Mouse (Mus musculus): ENCODE data around the gene Mus81. TPM values are rescaled to one million over a fixed set of nuclear protein-coding genes. Genes with fewer than 3 reads are reported as not detected.

Mus81 gene
- polyA plus RNA-seq, 1 experiment from 2014 or later, result 50.1 TPM

DNA sequence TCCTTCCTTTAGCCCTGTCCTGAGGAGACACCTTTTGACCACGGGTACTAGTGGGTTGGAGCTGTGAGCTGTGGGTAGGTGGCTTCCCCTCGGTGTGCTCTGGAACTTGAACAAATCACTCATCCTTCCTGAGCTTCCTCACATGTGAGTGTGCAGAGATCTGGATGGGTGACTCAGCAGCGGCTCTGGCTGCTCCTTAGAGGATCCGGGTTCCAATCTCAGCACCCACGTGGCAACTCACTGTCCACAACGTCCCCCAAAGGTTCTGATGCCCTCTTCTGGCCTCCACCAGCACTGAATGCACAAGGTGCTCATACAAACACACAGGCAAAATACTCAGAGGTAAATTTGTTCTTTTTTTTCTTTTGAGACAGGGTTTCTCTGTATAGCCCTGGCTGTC is 36.4 kb downstream of the Mus81 start:
- Histone ChIP-seq H3K4me2 (replicated peaks) (no peak overlapping the region), H3K9ac (replicated peaks) (no peak overlapping the region), H3K4me1 (peaks cover 33% of the 10 kb centered on the region), H3K4me3 (no peak overlapping the region), H3K36me3 (peaks cover 10% of the 10 kb centered on the region; the same call in 1 of the 2 replicates), H3K27ac (replicated peaks) (no peak overlapping the region), H3K27me3 (peaks cover 52% of the 10 kb centered on the region), H3K9me3 (no peaks in the 10 kb centered on the region)
- WGBS, result 79% methylated on average over 6 of the region's 6 CpGs
- ATAC-seq (ENCODE audit: low FRiP score, low read depth), result no peak

GRCm38 (mm10) chr19:5449673-5450072 is 38.5 kb downstream of the Mus81 start:
- ATAC-seq (ENCODE audit: low FRiP score, low read depth), result no peak
- H3K9ac ChIP-seq (replicated peaks), result no peak overlapping the region
- WGBS, result 86% methylated on average over 3 of the region's 3 CpGs
- peaks cover 73% of the 10 kb centered on the region for H3K27me3 ChIP-seq
- peaks cover 10% of the 10 kb centered on the region; the same call in 1 of the 2 replicates for H3K36me3 ChIP-seq
- no peak overlapping the region for H3K4me2 ChIP-seq (replicated peaks)
- H3K9me3 ChIP-seq, result no peaks in the 10 kb centered on the region
- peaks cover 15% of the 10 kb centered on the region for H3K4me1 ChIP-seq
- no peak overlapping the region for H3K4me3 ChIP-seq
- H3K27ac ChIP-seq (replicated peaks), result no peak overlapping the region

- Histone ChIP-seq H3K27ac (replicated peaks) (no peak overlapping the region), H3K36me3 (0 out of 2 replicates have a peak, but pooled peaks cover under 1% of the 10 kb centered on the region), H3K4me1 (peaks cover 15% of the 10 kb centered on the region), H3K4me2 (replicated peaks) (peak overlapping the region; percentile 97), H3K27me3 (peaks cover 84% of the 10 kb centered on the region), H3K4me3 (peak overlapping the region; percentile 49), H3K9ac (replicated peaks) (peak overlapping the region; percentile 59; the same call in 1 of the 2 replicates), H3K9me3 (no peaks in the 10 kb centered on the region)
- ATAC-seq (ENCODE audit: low FRiP score, low read depth), result no peak
- 11% methylated on average over 36 of the region's 36 CpGs for WGBS
Observed at GRCm38 (mm10) chr19:5448354-5449150, 39.6 kb downstream of the Mus81 start.

GRCm38 (mm10) chr19:5447515-5448353 is 40.5 kb downstream of the Mus81 start, which contains the start of gene Fosl1:
TSS of gene Fosl1 (plus strand) at chr19:5447547.
- no peak within 1 kb of the TSS for H3K27ac ChIP-seq (replicated peaks)
- peak within 1 kb of the TSS; percentile 97 for H3K4me2 ChIP-seq (replicated peaks)
- H3K4me1 ChIP-seq, result peaks cover 15% of the 10 kb centered on the region
- peaks cover 84% of the 10 kb centered on the region for H3K27me3 ChIP-seq
- peak; percentile 49; the same call in 1 of the 2 replicates for ATAC-seq (ENCODE audit: low FRiP score, low read depth)
- H3K9me3 ChIP-seq, result no peaks in the 10 kb centered on the region
- no peaks in the 10 kb centered on the region for H3K36me3 ChIP-seq
- peak within 1 kb of the TSS; percentile 49 for H3K4me3 ChIP-seq
- peak within 1 kb of the TSS; percentile 59 for H3K9ac ChIP-seq (replicated peaks)
- WGBS, result 1% methylated on average over 70 of the region's 70 CpGs

DNA sequence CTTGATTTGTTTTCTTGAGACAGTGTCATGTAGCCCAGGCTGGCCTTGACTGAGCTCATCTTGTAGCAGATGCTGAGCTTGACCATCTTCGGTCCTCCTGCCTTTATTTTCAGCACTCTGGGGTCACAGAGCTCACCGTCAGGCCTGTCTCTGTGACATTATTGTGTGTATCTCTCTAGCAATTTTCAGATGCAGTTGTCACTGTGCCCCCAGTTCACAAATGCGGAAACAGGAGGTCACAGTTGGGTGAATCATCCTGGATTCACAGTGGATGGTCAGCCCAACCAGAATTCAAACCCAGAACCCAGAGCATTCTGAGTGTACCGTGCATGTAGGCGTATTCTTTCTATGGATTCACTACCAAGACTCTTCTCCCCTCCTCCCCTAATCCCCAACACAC is 42.5 kb downstream of the Mus81 start:
- Histone ChIP-seq H3K9ac (replicated peaks) (no peak overlapping the region), H3K4me1 (peaks cover 15% of the 10 kb centered on the region), H3K36me3 (no peaks in the 10 kb centered on the region), H3K4me3 (no peak overlapping the region), H3K4me2 (replicated peaks) (no peak overlapping the region), H3K9me3 (no peaks in the 10 kb centered on the region), H3K27ac (replicated peaks) (no peak overlapping the region), H3K27me3 (peaks cover 72% of the 10 kb centered on the region)
- WGBS, result 90% methylated on average over 5 of the region's 5 CpGs
- no peak for ATAC-seq (ENCODE audit: low FRiP score, low read depth)

DNA sequence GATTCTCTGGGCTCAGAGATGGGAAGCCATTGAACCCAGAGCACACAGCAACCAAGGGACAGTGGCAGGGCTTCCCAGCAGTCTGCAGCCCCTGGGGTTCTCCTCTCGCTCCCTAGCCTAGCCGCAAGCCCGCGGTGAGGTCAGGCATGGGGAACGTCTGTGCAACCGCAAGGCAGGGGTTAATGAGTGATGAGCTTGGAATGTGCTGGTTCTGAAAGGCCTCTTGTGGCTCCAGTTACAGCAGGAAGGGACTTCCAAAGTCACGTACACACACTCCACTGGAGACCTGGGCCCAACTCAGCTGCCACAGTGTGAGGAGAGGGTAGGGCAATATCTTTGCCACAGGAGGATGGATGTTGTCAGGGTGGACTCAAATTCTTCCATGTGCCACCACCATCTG is 43.2 kb downstream of the Mus81 start:
- Histone ChIP-seq H3K9ac (replicated peaks) (no peak overlapping the region), H3K4me1 (peaks cover 15% of the 10 kb centered on the region), H3K9me3 (no peaks in the 10 kb centered on the region), H3K4me3 (no peak overlapping the region), H3K4me2 (replicated peaks) (no peak overlapping the region), H3K36me3 (no peaks in the 10 kb centered on the region), H3K27ac (replicated peaks) (no peak overlapping the region), H3K27me3 (peaks cover 64% of the 10 kb centered on the region)
- 40% methylated on average over 7 of the region's 7 CpGs for WGBS
- ATAC-seq (ENCODE audit: low FRiP score, low read depth), result no peak

- H3K4me3 ChIP-seq, result no peak overlapping the region
- H3K9ac ChIP-seq (replicated peaks), result no peak overlapping the region
- H3K4me2 ChIP-seq (replicated peaks), result no peak overlapping the region
- H3K27ac ChIP-seq (replicated peaks), result no peak overlapping the region
- H3K27me3 ChIP-seq, result peaks cover 59% of the 10 kb centered on the region
- H3K36me3 ChIP-seq, result no peaks in the 10 kb centered on the region
- H3K9me3 ChIP-seq, result no peaks in the 10 kb centered on the region
- peaks cover 15% of the 10 kb centered on the region for H3K4me1 ChIP-seq
- no peak for ATAC-seq (ENCODE audit: low FRiP score, low read depth)
- 74% methylated on average over 9 of the region's 9 CpGs for whole genome bisulfite sequencing
Observed at GRCm38 (mm10) chr19:5444371-5444908, 43.8 kb downstream of the Mus81 start.

DNA sequence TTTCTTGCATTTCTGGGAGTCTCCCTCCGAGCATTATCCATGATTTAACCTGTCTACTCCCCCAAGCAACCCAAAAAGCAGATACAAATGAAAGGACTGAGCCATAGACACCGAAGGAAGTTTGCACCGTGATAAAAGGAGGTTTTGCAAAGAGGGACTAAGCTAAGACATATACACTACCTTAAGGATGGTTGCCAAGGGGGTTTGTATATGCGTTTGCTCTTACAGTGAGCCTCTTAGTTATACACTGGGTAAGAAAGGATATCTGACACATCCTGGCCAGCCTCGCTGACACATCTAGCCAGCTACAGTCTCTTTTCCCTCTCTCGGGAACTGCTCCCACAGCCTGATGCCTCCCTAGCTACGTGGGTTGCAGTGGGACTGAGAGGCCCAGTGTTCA is 54.3 kb downstream of the Mus81 start:
- Histone ChIP-seq H3K27ac (replicated peaks) (no peak overlapping the region), H3K4me3 (no peak overlapping the region), H3K27me3 (peaks cover 8% of the 10 kb centered on the region; the same call in 1 of the 2 replicates), H3K36me3 (no peaks in the 10 kb centered on the region), H3K4me2 (replicated peaks) (peak overlapping the region; percentile 49), H3K9me3 (no peaks in the 10 kb centered on the region), H3K4me1 (peaks cover 8% of the 10 kb centered on the region), H3K9ac (replicated peaks) (no peak overlapping the region)
- WGBS, result 72% methylated on average over 7 of the region's 7 CpGs
- no peak for ATAC-seq (ENCODE audit: low FRiP score, low read depth)

DNA sequence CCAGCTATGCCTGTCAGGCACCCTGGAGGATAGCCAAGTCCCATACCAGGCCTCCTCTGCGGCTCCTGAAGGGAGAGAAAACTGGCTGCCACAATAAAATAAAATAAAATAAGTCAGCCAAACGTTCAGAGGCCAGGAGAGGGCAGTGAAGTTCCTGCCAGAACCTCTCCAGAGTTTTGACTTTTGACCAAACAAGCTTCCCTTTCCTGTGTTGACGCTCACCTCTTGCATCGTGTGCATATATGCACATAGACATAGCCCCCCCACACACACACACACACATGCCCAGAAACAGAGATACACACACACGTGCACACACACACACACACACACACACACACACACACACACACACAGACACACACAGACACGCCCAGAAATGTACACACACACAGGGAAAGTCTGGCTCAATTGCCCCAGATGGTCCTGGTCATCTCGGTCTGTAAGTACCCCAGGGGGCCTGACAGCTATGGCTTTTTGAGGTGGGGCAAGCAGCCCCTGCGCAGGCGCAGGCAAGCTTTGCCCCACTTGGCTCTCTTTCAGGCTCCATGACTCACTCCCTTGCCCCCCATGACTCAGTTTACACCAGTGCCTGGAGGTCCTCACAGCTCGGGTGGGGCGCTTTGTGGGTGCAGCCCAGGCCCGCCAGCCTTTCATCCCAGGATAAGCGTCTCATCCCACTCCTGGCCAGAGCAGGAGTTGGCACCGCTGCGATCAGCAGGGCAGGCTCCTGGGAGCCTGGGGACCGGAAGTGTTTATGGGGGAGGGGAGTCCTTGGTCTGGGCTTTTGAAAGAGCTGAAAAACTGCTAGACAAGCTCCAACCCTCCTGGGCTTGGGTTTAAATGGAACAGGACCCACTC is 55.0 kb downstream of the Mus81 start:
- H3K4me3 ChIP-seq, result peak overlapping the region; percentile 23
- H3K9me3 ChIP-seq, result no peaks in the 10 kb centered on the region
- no peaks in the 10 kb centered on the region for H3K36me3 ChIP-seq
- peak overlapping the region; percentile 49 for H3K4me2 ChIP-seq (replicated peaks)
- 17% methylated on average over 16 of the region's 16 CpGs for WGBS
- ATAC-seq (ENCODE audit: low FRiP score, low read depth), result no peak
- no peak overlapping the region for H3K27ac ChIP-seq (replicated peaks)
- H3K27me3 ChIP-seq, result peaks cover 8% of the 10 kb centered on the region; the same call in 1 of the 2 replicates
- H3K4me1 ChIP-seq, result peaks cover 8% of the 10 kb centered on the region
- peak overlapping the region; percentile 31; the same call in 1 of the 2 replicates for H3K9ac ChIP-seq (replicated peaks)

All from midbrain, embryonic 12.5 days (tissue).